Mouse (Mus musculus) embryonic facial prominence, embryonic 12.5 days (tissue): ENCODE measurements at regions not wholly inside any gene's neighbourhood (a gene's known extent, or its start where the extent isn't known, plus 50 kb on each side); places are given as distances from the start of the nearest gene placed in this dataset.

Experiments used
- ATAC-seq: fragments of 200-750 bp; cut with Nextera tagmentation; 2 replicates; pipeline ENCODE4 v1.8.0; 2017; ENCODE audit not compliant: insufficient number of reproducible peaks, insufficient read depth, low FRiP score, low TSS enrichment
- H3K27ac ChIP-seq: fragments of 300-500 bp; sonication (generic); 2 replicates; pipeline ENCODE4 v1.5.1; 2016; ENCODE audit warnings: mild to moderate bottlenecking
- H3K27me3 ChIP-seq: fragments of 300-500 bp; sonication (generic); 2 replicates; pipeline ENCODE4 v1.6.1; 2016; ENCODE audit warnings: mild to moderate bottlenecking, moderate library complexity
- H3K36me3 ChIP-seq: fragments of 300-500 bp; sonication (generic); 2 replicates; pipeline ENCODE4 v1.6.1; 2016; ENCODE audit warnings: mild to moderate bottlenecking
- H3K4me1 ChIP-seq: fragments of 300-500 bp; sonication (generic); 2 replicates; pipeline ENCODE4 v1.6.1; 2016
- H3K4me2 ChIP-seq: fragments of 300-500 bp; sonication (generic); replicated peaks from 2 replicates; pipeline ENCODE4 v1.6.1; 2016; ENCODE audit warnings: mild to moderate bottlenecking, moderate library complexity
- H3K4me3 ChIP-seq: fragments of 300-500 bp; sonication (generic); 2 replicates; pipeline ENCODE4 v1.5.1; 2016; ENCODE audit warnings: mild to moderate bottlenecking
- H3K9ac ChIP-seq: fragments of 300-500 bp; sonication (generic); 2 replicates; pipeline ENCODE4 v1.6.1; 2016; ENCODE audit warnings: mild to moderate bottlenecking, moderate library complexity
- H3K9me3 ChIP-seq: fragments of 300-500 bp; sonication (generic); 2 replicates; pipeline ENCODE4 v1.6.1; 2016; ENCODE audit warnings: mild to moderate bottlenecking, moderate library complexity
- WGBS: fragments of 180-500 bp; shearing (Covaris S2); methylation state at CpG from one replicate; pipeline ENCODE4 v1.1.7; 2016; 5-methylcytosine and 5-hydroxymethylcytosine counted together

DNA sequence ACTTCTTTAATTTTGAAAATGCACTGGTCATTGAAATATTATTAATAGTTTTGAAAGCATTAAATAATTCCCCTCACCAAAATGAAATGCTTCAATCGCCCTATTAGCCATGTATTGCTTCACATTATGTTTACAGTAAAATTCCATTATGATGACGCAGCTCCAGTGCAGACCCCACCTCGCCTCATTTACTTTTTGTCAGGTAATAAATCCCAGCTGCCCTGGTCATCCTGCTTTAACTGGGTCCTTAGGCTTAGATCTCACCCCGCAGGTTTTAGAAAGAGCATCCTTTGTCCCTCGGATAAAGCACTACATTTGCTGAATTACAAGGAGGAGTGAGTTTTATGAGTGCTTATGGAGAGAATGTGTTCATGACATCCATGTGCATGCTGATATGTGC, 2557.0 kb upstream of the Gm7489 start:
- no peak overlapping the region for H3K4me2 ChIP-seq
- H3K27ac ChIP-seq, result no peak overlapping the region
- H3K36me3 ChIP-seq, result no peaks in the 10 kb centered on the region
- ATAC-seq, result no peak
- no peaks in the 10 kb centered on the region for H3K27me3 ChIP-seq
- H3K9ac ChIP-seq, result no peak overlapping the region
- 53% methylated on average over 5 of the region's 5 CpGs for WGBS
- H3K9me3 ChIP-seq, result no peaks in the 10 kb centered on the region
- H3K4me1 ChIP-seq, result peaks cover 7% of the 10 kb centered on the region; the same call in 1 of the 2 replicates
- H3K4me3 ChIP-seq, result no peak overlapping the region

DNA sequence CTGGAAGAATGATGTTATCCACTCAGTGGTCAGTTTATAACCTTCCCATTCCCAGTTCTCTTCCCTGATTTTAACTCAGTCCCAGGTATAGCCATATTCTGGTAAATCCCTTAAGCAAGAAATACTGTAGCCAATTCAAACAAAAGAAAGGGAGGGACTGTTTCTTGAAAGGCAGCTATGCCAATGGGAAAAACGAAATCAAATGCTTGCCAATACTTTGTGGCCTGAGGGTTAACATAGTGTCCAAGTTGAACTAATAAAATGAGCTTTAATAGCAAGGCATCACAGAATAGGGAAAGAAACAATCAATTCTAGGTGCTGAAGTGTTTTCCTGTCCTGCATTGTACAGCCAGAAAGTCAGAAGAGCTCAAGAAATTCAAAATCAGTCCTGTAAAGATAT, 2548.3 kb upstream of the Gm7489 start:
- 48% methylated on average over 1 of the region's 1 CpGs for WGBS
- H3K9ac ChIP-seq, result no peak overlapping the region

DNA sequence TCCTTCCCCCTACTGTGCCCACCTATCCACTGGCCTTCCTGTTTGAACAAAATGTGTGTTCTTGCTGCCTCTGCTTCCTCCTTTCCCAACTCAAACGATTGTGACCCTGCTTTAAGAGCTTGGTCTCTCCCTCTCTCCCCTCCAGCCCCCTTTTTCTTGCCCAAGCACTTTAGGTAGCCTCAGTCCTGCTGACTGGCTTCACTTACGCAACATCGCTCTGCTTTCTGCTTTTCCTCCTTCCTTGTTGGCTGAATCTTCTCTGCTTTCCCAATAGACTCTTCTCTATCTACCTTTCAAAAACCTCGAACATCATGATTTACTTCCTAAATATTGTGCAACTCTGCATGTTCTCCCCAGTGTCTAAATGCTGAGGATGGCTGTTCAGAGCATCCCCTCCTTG, 2538.4 kb upstream of the Gm7489 start:
- Histone ChIP-seq H3K27ac (no peak overlapping the region), H3K36me3 (no peaks in the 10 kb centered on the region), H3K4me2 (no peak overlapping the region), H3K9ac (no peak overlapping the region), H3K27me3 (no peaks in the 10 kb centered on the region), H3K4me1 (no peaks in the 10 kb centered on the region), H3K4me3 (no peak overlapping the region), H3K9me3 (no peaks in the 10 kb centered on the region)
- 84% methylated on average over 4 of the region's 4 CpGs for WGBS
- ATAC-seq, result no peak

More for the DNA sequence above, 2548.3 kb upstream of the Gm7489 start:
- no peaks in the 10 kb centered on the region for H3K4me1 ChIP-seq
- no peaks in the 10 kb centered on the region for H3K9me3 ChIP-seq
- H3K36me3 ChIP-seq, result no peaks in the 10 kb centered on the region
- no peak overlapping the region for H3K27ac ChIP-seq
- ATAC-seq, result no peak
- no peak overlapping the region for H3K4me3 ChIP-seq
- H3K4me2 ChIP-seq, result no peak overlapping the region
- H3K27me3 ChIP-seq, result no peaks in the 10 kb centered on the region

DNA sequence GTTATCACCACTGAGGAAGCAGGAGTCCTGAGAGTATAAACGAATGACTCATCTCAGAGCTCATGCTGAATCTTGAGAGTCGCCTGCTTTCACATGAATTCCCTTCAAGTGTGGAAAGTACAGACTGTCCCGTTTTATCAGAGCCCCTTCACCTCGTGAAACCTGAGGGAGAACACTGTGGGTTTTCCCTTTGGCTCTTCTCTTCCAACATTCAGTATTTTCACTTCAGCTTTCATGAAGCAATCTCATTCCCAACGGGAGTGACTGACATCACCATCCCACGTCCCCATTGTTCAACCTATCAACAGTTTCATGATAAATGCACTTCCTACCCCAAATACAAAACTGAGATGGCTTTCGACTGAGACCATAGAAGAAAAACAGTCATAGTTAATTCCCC, 2521.3 kb upstream of the Gm7489 start:
- Histone ChIP-seq H3K4me3 (no peak overlapping the region), H3K36me3 (no peaks in the 10 kb centered on the region), H3K27me3 (no peaks in the 10 kb centered on the region), H3K9ac (no peak overlapping the region), H3K9me3 (no peaks in the 10 kb centered on the region), H3K27ac (no peak overlapping the region), H3K4me1 (no peaks in the 10 kb centered on the region), H3K4me2 (no peak overlapping the region)
- no peak for ATAC-seq
- 81% methylated on average over 7 of the region's 7 CpGs for WGBS

DNA sequence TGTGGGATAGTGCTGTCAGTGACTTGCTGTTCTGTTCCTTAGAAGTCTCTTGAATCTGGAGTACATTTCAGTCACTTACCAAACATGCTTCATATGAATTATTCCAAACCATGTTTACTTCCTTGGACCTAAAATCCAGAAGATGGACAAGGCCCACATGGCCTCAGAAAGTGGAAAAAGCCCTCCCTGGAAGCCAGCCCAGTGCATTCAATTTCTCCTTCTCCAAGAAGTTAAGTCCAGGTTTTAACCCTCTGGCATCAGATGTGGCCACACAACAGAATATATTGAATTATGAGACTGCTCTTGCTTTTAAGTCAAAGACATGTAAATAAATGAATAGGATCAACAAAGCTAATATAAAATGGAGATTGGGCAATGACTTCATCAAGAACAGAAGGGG, 2513.5 kb upstream of the Gm7489 start:
- Histone ChIP-seq H3K4me1 (no peaks in the 10 kb centered on the region), H3K27ac (no peak overlapping the region), H3K4me2 (no peak overlapping the region), H3K9me3 (no peaks in the 10 kb centered on the region), H3K4me3 (no peak overlapping the region), H3K27me3 (no peaks in the 10 kb centered on the region), H3K36me3 (no peaks in the 10 kb centered on the region), H3K9ac (no peak overlapping the region)
- no peak for ATAC-seq

GRCm38 (mm10) chr15:51390383-51390782, 2494.3 kb upstream of the Gm7489 start:
- H3K27me3 ChIP-seq, result no peaks in the 10 kb centered on the region
- no peaks in the 10 kb centered on the region for H3K4me1 ChIP-seq
- H3K27ac ChIP-seq, result no peak overlapping the region
- ATAC-seq, result no peak
- 92% methylated on average over 2 of the region's 2 CpGs for WGBS
- H3K9me3 ChIP-seq, result no peaks in the 10 kb centered on the region
- no peak overlapping the region for H3K4me2 ChIP-seq
- H3K9ac ChIP-seq, result no peak overlapping the region
- no peak overlapping the region for H3K4me3 ChIP-seq
- no peaks in the 10 kb centered on the region for H3K36me3 ChIP-seq

- Histone ChIP-seq H3K27me3 (no peaks in the 10 kb centered on the region), H3K9ac (no peak overlapping the region), H3K4me1 (no peaks in the 10 kb centered on the region), H3K36me3 (no peaks in the 10 kb centered on the region), H3K9me3 (no peaks in the 10 kb centered on the region), H3K27ac (no peak overlapping the region), H3K4me3 (no peak overlapping the region), H3K4me2 (no peak overlapping the region)
- 93% methylated on average over 2 of the region's 2 CpGs for WGBS
- ATAC-seq, result no peak
Measured at GRCm38 (mm10) chr15:51391352-51391751, 2493.4 kb upstream of the Gm7489 start.

- H3K9ac ChIP-seq, result no peak overlapping the region
- H3K27ac ChIP-seq, result no peak overlapping the region
- H3K4me2 ChIP-seq, result no peak overlapping the region
- H3K9me3 ChIP-seq, result no peaks in the 10 kb centered on the region
- H3K4me1 ChIP-seq, result no peaks in the 10 kb centered on the region
- WGBS, result 73% methylated on average over 7 of the region's 7 CpGs
- no peak overlapping the region for H3K4me3 ChIP-seq
- H3K36me3 ChIP-seq, result no peaks in the 10 kb centered on the region
- H3K27me3 ChIP-seq, result no peaks in the 10 kb centered on the region
- ATAC-seq, result no peak
Measured at GRCm38 (mm10) chr15:51392449-51393405, 2492.0 kb upstream of the Gm7489 start.

DNA sequence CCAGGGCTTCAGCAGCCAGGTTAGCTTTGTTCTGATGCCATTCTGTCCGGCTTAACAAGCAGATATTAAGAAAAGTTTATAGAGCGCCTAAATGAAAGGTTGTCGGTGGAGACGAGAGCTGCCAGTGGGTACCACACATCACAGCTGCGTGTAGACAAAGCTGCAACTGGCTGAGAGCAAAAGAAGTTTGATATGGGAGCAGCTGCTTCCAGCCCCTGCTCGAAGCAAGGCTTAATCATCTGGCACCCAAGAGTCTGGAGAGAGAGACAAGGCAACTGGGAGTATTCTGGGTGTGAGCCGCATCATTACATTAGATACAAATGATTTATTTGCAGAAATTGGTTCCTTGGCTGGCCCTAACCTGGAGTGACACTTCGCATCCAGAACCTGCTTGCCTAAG, 2488.7 kb upstream of the Gm7489 start:
- Histone ChIP-seq H3K36me3 (no peaks in the 10 kb centered on the region), H3K27me3 (no peaks in the 10 kb centered on the region), H3K4me2 (no peak overlapping the region), H3K4me1 (no peaks in the 10 kb centered on the region), H3K4me3 (no peak overlapping the region), H3K27ac (no peak overlapping the region), H3K9me3 (no peaks in the 10 kb centered on the region), H3K9ac (no peak overlapping the region)
- no peak for ATAC-seq
- WGBS, result 71% methylated on average over 8 of the region's 8 CpGs

DNA sequence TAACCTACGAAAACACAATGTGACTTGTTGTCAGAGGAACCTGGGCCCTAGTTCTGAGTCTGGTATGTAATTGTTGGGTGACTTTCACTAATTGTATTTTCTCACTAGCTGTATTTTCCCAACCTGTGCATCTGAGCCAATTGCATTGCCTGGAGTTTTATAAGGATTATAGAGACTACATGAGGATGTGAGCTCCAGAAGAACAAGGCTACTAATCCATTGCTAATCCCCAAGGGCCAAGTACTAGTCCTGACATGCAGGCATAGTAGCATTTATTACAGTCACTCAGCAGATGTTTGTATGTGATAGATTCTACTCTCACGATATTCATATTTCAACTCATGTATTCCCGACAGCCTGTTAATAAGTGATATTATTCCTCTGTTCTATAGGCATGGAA, 2481.1 kb upstream of the Gm7489 start:
- Histone ChIP-seq H3K4me1 (no peaks in the 10 kb centered on the region), H3K27ac (no peak overlapping the region), H3K36me3 (no peaks in the 10 kb centered on the region), H3K4me3 (no peak overlapping the region), H3K27me3 (no peaks in the 10 kb centered on the region), H3K9me3 (no peaks in the 10 kb centered on the region), H3K9ac (no peak overlapping the region), H3K4me2 (no peak overlapping the region)
- no peak for ATAC-seq
- 84% methylated on average over 3 of the region's 3 CpGs for WGBS

- Histone ChIP-seq H3K27me3 (no peaks in the 10 kb centered on the region), H3K4me3 (no peak overlapping the region), H3K9me3 (no peaks in the 10 kb centered on the region), H3K4me2 (no peak overlapping the region), H3K27ac (no peak overlapping the region), H3K4me1 (no peaks in the 10 kb centered on the region), H3K36me3 (no peaks in the 10 kb centered on the region), H3K9ac (no peak overlapping the region)
- WGBS, result 82% methylated on average over 6 of the region's 6 CpGs
- ATAC-seq, result no peak
Measured at GRCm38 (mm10) chr15:51409791-51410308, 2474.9 kb upstream of the Gm7489 start.

DNA sequence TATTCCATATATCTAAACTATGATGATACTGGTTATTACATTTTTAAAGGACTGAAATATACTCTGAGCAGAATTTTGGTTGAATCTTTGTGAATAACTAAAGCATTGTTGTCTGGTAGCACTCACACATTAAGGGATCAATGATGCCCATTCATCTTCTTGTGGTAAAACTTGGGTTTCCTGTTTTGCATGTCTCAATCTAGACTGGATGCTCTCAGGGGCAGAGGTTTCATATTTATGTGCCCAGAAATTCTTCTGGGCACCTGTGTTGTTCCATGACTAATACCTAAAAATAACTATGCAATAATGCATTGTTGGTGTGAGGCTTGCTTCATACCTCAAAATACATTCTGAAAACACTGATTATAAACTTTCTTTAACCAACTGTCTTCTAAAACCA, 2472.7 kb upstream of the Gm7489 start:
- Histone ChIP-seq H3K36me3 (no peaks in the 10 kb centered on the region), H3K9me3 (no peaks in the 10 kb centered on the region), H3K27me3 (no peaks in the 10 kb centered on the region), H3K4me2 (no peak overlapping the region), H3K4me1 (no peaks in the 10 kb centered on the region), H3K9ac (no peak overlapping the region), H3K4me3 (no peak overlapping the region), H3K27ac (no peak overlapping the region)
- ATAC-seq, result no peak
